Comparison of ENCODE assay signal across 9 mouse cellular contexts in genomic region chr7:126799468-126800268, GRCm38 (mm10). TPM values are rescaled to one million over a fixed set of nuclear protein-coding genes. Genes with fewer than 3 reads are reported as not detected.
DNase-seq lines count a peak whose midpoint lies in the region; ATAC-seq lines count a peak whose summit lies in the region.
"Had no signal": no experiment of that assay in that cellular context is flagged by ENCODE, and none has a peak within 500 bp of the region (broad histone marks: within the 10 kb centered on the region; RNA-seq: fewer than 3 reads in every experiment).

No protein-coding gene starts in this region.

- no peaks in the 10 kb centered on the region for H3K9me3 ChIP-seq in forebrain, embryonic 10.5 days
- no peaks in the 10 kb centered on the region for H3K9me3 ChIP-seq in hindbrain, embryonic 12.5 days (replicated peaks)

- peak overlapping the region; percentile 98 for H3K27ac ChIP-seq in forebrain, embryonic 10.5 days
- peak overlapping the region; percentile 96 for H3K27ac ChIP-seq in hindbrain, embryonic 12.5 days

- under 1% methylated on average over 38 of the region's 38 CpGs for WGBS in forebrain, embryonic 10.5 days
- 2% methylated on average over 36 of the region's 38 CpGs for WGBS in hindbrain, embryonic 12.5 days

- H3K4me3 ChIP-seq in forebrain, embryonic 10.5 days: peak overlapping the region; percentile 91
- peak overlapping the region; percentile 87 for H3K4me3 ChIP-seq in hindbrain, embryonic 12.5 days

- peaks cover 70% of the 10 kb centered on the region for H3K36me3 ChIP-seq in forebrain, embryonic 10.5 days (replicated peaks)
- peaks cover 36% of the 10 kb centered on the region for H3K36me3 ChIP-seq in hindbrain, embryonic 12.5 days

- peak; percentile 93 for ATAC-seq in hindbrain, embryonic 12.5 days (ENCODE audit: low FRiP score)
- peak; percentile 65 for ATAC-seq in megakaryocyte, adult 5-6 weeks (ENCODE audit: poor library complexity, severe bottlenecking)

- peak overlapping the region; percentile 82 for H3K4me2 ChIP-seq in hindbrain, embryonic 12.5 days (replicated peaks)

- no peaks in the 10 kb centered on the region for H3K27me3 ChIP-seq in forebrain, embryonic 10.5 days (ENCODE audit: poor library complexity, severe bottlenecking)
- H3K27me3 ChIP-seq in hindbrain, embryonic 12.5 days: no peaks in the 10 kb centered on the region

- H3K9ac ChIP-seq in hindbrain, embryonic 12.5 days: peak overlapping the region; percentile 92

- H3K4me1 ChIP-seq in forebrain, embryonic 10.5 days: peaks cover 52% of the 10 kb centered on the region
- H3K4me1 ChIP-seq in hindbrain, embryonic 12.5 days: peaks cover 41% of the 10 kb centered on the region

- peak; percentile 98 for DNase-seq in heart, adult 11 months
- DNase-seq in heart, adult 8-10 months (ENCODE audit: low spot score): no peak
- DNase-seq in urinary bladder, adult 2 months (ENCODE audit: low spot score): peak; percentile 80
- DNase-seq in urinary bladder, postnatal 14 days (ENCODE audit: low spot score): no peak
- no peak for DNase-seq in forebrain, embryonic 10.5 days (ENCODE audit: extremely low spot score, low spot score)
- DNase-seq in testis, postnatal 10 days (ENCODE audit: low spot score): peak; percentile 78

RNA-seq across cellular contexts. Expression of gene Fam57b, which starts 2.2 kb away (rescaled TPM):
- total RNA-seq in heart, adult 8-10 months (2022): 10 to 100 TPM in 1 of 4 experiments, 1 to 10 TPM in 3; 6.9 to 10.1 (median 8.0) TPM
- 2.4 and 2.9 TPM in 2 replicates for polyA plus RNA-seq in urinary bladder, adult 2 months (2012; rRNA removed)
- polyA plus RNA-seq in forebrain, embryonic 10.5 days (2016; fragmentation: Nextera tagmentation; extraction: Ambion mirVana): 2.6 and 2.9 TPM in 2 replicates
- polyA plus RNA-seq in hindbrain, embryonic 12.5 days (2016; fragmentation: Nextera tagmentation; extraction: Ambion mirVana): 23.7 and 24.9 TPM in 2 replicates
- total RNA-seq in megakaryocyte, adult 5-6 weeks (2015): not detected in 2 replicates
- total RNA-seq in megakaryocyte, adult 5-6 weeks (2017): not detected in 2 replicates

RNA-seq across cellular contexts. Expression of gene Ppp4c, which starts 7.4 kb away (rescaled TPM):
- total RNA-seq in heart, adult 8-10 months (2022): 10 to 100 TPM; 32.7 to 36.8 (median 34.5) TPM
- polyA plus RNA-seq in urinary bladder, adult 2 months (2012; rRNA removed): 106 and 121 TPM in 2 replicates
- polyA plus RNA-seq in forebrain, embryonic 10.5 days (2016; fragmentation: Nextera tagmentation; extraction: Ambion mirVana): 413 and 423 TPM in 2 replicates
- 286 and 294 TPM in 2 replicates for polyA plus RNA-seq in hindbrain, embryonic 12.5 days (2016; fragmentation: Nextera tagmentation; extraction: Ambion mirVana)
- 186 and 196 TPM in 2 replicates for total RNA-seq in megakaryocyte, adult 5-6 weeks (2015)
- 139 and 154 TPM in 2 replicates for total RNA-seq in megakaryocyte, adult 5-6 weeks (2017)

RNA-seq across cellular contexts. Expression of gene Tbx6, which starts 18.4 kb away (rescaled TPM):
- under 1 TPM; 0.40 to 0.49 (median 0.42) TPM for total RNA-seq in heart, adult 8-10 months (2022)
- polyA plus RNA-seq in urinary bladder, adult 2 months (2012; rRNA removed): 1.3 and 1.4 TPM in 2 replicates
- 0.32 and 0.61 TPM in 2 replicates for polyA plus RNA-seq in forebrain, embryonic 10.5 days (2016; fragmentation: Nextera tagmentation; extraction: Ambion mirVana)
- 0.48 and 1.1 TPM in 2 replicates for polyA plus RNA-seq in hindbrain, embryonic 12.5 days (2016; fragmentation: Nextera tagmentation; extraction: Ambion mirVana)
- total RNA-seq in megakaryocyte, adult 5-6 weeks (2015): 0.68 and 1.0 TPM in 2 replicates
- 0.98 and 0.99 TPM in 2 replicates for total RNA-seq in megakaryocyte, adult 5-6 weeks (2017)

RNA-seq across cellular contexts. Expression of gene Ypel3, which starts 22.9 kb away (rescaled TPM):
- 10 to 100 TPM; 46.6 to 99.6 (median 72.6) TPM for total RNA-seq in heart, adult 8-10 months (2022)
- polyA plus RNA-seq in urinary bladder, adult 2 months (2012; rRNA removed): 188 and 213 TPM in 2 replicates
- polyA plus RNA-seq in forebrain, embryonic 10.5 days (2016; fragmentation: Nextera tagmentation; extraction: Ambion mirVana): 28.9 and 35.0 TPM in 2 replicates
- 140 and 144 TPM in 2 replicates for polyA plus RNA-seq in hindbrain, embryonic 12.5 days (2016; fragmentation: Nextera tagmentation; extraction: Ambion mirVana)
- total RNA-seq in megakaryocyte, adult 5-6 weeks (2015): 196 and 200 TPM in 2 replicates
- total RNA-seq in megakaryocyte, adult 5-6 weeks (2017): 91.7 and 117 TPM in 2 replicates

RNA-seq across cellular contexts. Expression of gene 4930451I11Rik, which starts 31.8 kb away (rescaled TPM):
- total RNA-seq in heart, adult 8-10 months (2022): not detected
- not detected in 2 replicates for polyA plus RNA-seq in urinary bladder, adult 2 months (2012; rRNA removed)
- not detected in 2 replicates for polyA plus RNA-seq in forebrain, embryonic 10.5 days (2016; fragmentation: Nextera tagmentation; extraction: Ambion mirVana)
- polyA plus RNA-seq in hindbrain, embryonic 12.5 days (2016; fragmentation: Nextera tagmentation; extraction: Ambion mirVana): not detected in 2 replicates
- total RNA-seq in megakaryocyte, adult 5-6 weeks (2015): not detected in 2 replicates
- not detected in 2 replicates for total RNA-seq in megakaryocyte, adult 5-6 weeks (2017)
- total RNA-seq: left cerebral cortex, postnatal 14 days had no signal

Comparison
In these comparisons a context has a peak if more than half of its experiments do, and no peak if none do; other contexts are left out.
1. DNase-seq: peak in heart, adult 11 months (single experiment), urinary bladder, adult 2 months (single experiment) and testis, postnatal 10 days (single experiment); none in heart, adult 8-10 months (single experiment), urinary bladder, postnatal 14 days (single experiment) and forebrain, embryonic 10.5 days (single experiment).